Mouse (Mus musculus) lung, embryonic 14.5 days (tissue): ENCODE results near the gene 1700022I11Rik. TPM values are rescaled to one million over a fixed set of nuclear protein-coding genes. Genes with fewer than 3 reads are reported as not detected.
A peak's percentile ranks its signal among the peaks of the same experiment; 100 is the strongest.

Experiments used
- ATAC-seq: fragments of 200-750 bp; cut with Nextera tagmentation; 2 replicates; pipeline ENCODE4 v1.8.0; 2017; ENCODE audit warnings: mild to moderate bottlenecking, moderate TSS enrichment, moderate library complexity; ENCODE audit not compliant: insufficient read depth
- DNase-seq: peaks from one replicate; pipeline ENCODE4 v3.0.0-alpha.2; 2015
- H3K27ac ChIP-seq: fragments of 300-500 bp; sonication (generic); 2 replicates; pipeline ENCODE4 v1.5.1; 2014; ENCODE audit warnings: low read depth, mild to moderate bottlenecking, moderate library complexity
- H3K27me3 ChIP-seq: fragments of 300-500 bp; sonication (generic); 2 replicates; pipeline ENCODE4 v1.6.1; 2014; ENCODE audit warnings: low read length, control low read depth; ENCODE audit not compliant: insufficient read depth
- H3K36me3 ChIP-seq: fragments of 300-500 bp; sonication (generic); 2 replicates; pipeline ENCODE4 v1.6.1; 2014; ENCODE audit warnings: control low read depth; ENCODE audit not compliant: insufficient read depth
- H3K4me1 ChIP-seq: fragments of 300-500 bp; sonication (generic); 2 replicates; pipeline ENCODE4 v1.6.1; 2014; ENCODE audit warnings: antibody characterized with exemption, control low read depth; ENCODE audit not compliant: insufficient read depth
- H3K4me2 ChIP-seq: fragments of 300-500 bp; sonication (generic); 2 replicates; pipeline ENCODE4 v1.6.1; 2014; ENCODE audit warnings: mild to moderate bottlenecking
- H3K4me3 ChIP-seq: fragments of 300-500 bp; sonication (generic); 2 replicates; pipeline ENCODE4 v1.5.1; 2014; ENCODE audit warnings: low read depth, low read length
- H3K9ac ChIP-seq: fragments of 300-500 bp; sonication (generic); 2 replicates; pipeline ENCODE4 v1.6.1; 2014
- H3K9me3 ChIP-seq: fragments of 300-500 bp; sonication (generic); 2 replicates; pipeline ENCODE4 v1.6.1; 2016; ENCODE audit warnings: low read depth, low read length, control low read depth
- CTCF ChIP-seq: IDR thresholded peaks from 2 replicates; pipeline ENCODE4 v1.5.1; 2016; ENCODE audit warnings: antibody characterized with exemption, low read depth
- WGBS: fragments of 180-500 bp; shearing (Covaris S2); extraction: QIAGEN DNeasy Blood & Tissue Kit; methylation state at CpG from one replicate; pipeline ENCODE4 v1.1.7; 2014; 5-methylcytosine and 5-hydroxymethylcytosine counted together
- polyA plus RNA-seq: library from polyadenylated mRNA; unstranded; fragments of >200 nt; fragmentation: Nextera tagmentation; extraction: Ambion mirVana; gene quantifications from 2 replicates; pipeline ENCODE4 v1.2.1, GENCODE M21; 2014

The 1700022I11Rik gene
- polyA plus RNA-seq, 1 experiment from 2014 or later = 0.43 TPM

DNA sequence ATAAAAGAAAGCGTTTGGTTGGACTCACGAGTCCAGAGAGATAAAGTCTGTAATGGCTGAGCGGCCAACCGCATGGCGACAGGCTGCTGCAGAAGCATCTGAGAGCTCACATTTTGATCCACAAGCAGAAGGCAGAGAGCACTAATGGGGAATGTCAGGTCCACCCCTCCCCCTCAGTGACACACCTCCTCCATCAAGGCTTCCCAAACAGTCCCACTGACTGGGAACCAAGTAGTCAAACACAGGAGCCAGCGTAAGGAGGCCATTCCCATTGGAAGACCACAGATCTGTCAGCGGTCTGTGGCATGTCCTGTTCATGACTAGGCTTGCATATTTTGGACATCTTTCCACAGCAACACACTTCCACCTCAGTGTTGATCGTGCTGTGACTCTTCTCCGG, 40.5 kb upstream of the 1700022I11Rik start:
- no peaks in the 10 kb centered on the region for H3K36me3 ChIP-seq
- H3K4me3 ChIP-seq = no peak overlapping the region
- no peak overlapping the region for H3K4me2 ChIP-seq
- 88% methylated on average over 9 of the region's 9 CpGs for WGBS
- DNase-seq = no peak
- no peaks in the 10 kb centered on the region for H3K4me1 ChIP-seq
- H3K27ac ChIP-seq = no peak overlapping the region
- TF ChIP-seq CTCF = no peak
- H3K9me3 ChIP-seq = no peaks in the 10 kb centered on the region
- no peak for ATAC-seq
- H3K27me3 ChIP-seq = no peaks in the 10 kb centered on the region
- no peak overlapping the region for H3K9ac ChIP-seq

- no peak for ATAC-seq
Measured at GRCm38 (mm10) chr4:42932229-42932969, 37.0 kb upstream of the 1700022I11Rik start.

GRCm38 (mm10) chr4:42933630-42934029, 35.8 kb upstream of the 1700022I11Rik start:
- 3% methylated on average over 22 of the region's 22 CpGs for WGBS
- DNase-seq (peak; percentile 72), ATAC-seq (0 out of 2 replicates have a peak, but pooled peaks have one; percentile 56)
- Histone ChIP-seq H3K4me2 (peak overlapping the region; percentile 45), H3K27me3 (no peaks in the 10 kb centered on the region), H3K9ac (no peak overlapping the region), H3K36me3 (no peaks in the 10 kb centered on the region), H3K4me3 (no peak overlapping the region), H3K27ac (no peak overlapping the region), H3K9me3 (no peaks in the 10 kb centered on the region), H3K4me1 (no peaks in the 10 kb centered on the region)
- TF ChIP-seq CTCF = peak; percentile 35; the same call in 1 of the 2 replicates

More at GRCm38 (mm10) chr4:42932229-42932969, 37.0 kb upstream of the 1700022I11Rik start:
- Histone ChIP-seq H3K4me2 (no peak overlapping the region), H3K27me3 (no peaks in the 10 kb centered on the region), H3K27ac (no peak overlapping the region), H3K9me3 (no peaks in the 10 kb centered on the region), H3K36me3 (no peaks in the 10 kb centered on the region), H3K4me3 (no peak overlapping the region), H3K9ac (no peak overlapping the region), H3K4me1 (no peaks in the 10 kb centered on the region)
- WGBS = 58% methylated on average over 8 of the region's 8 CpGs
- DNase-seq = no peak
- no peak for TF ChIP-seq CTCF

DNA sequence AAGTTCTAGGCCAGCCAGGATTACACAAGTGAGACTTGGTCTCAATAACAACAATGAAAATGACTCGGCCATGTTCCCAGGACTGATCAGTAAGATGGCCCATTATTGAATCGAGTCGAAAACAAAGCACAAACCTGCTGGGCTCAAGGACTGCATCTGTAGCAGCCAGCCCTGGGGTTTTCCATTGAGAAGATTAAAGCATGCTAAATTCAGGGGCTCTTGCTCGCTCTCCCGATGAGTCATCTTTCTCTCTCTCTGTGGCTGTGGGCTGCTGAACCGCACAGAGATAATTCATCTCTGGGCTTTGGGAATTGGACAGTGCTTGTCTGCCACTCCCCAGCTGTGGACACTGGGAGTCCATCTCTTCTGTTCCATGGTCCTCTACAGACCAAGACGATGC, 28.0 kb upstream of the 1700022I11Rik start:
- Histone ChIP-seq H3K4me2 (no peak overlapping the region), H3K9ac (no peak overlapping the region), H3K4me3 (no peak overlapping the region), H3K27me3 (no peaks in the 10 kb centered on the region), H3K4me1 (no peaks in the 10 kb centered on the region), H3K36me3 (no peaks in the 10 kb centered on the region), H3K27ac (no peak overlapping the region), H3K9me3 (no peaks in the 10 kb centered on the region)
- TF ChIP-seq CTCF = no peak
- 76% methylated on average over 7 of the region's 7 CpGs for WGBS
- DNase-seq (no peak), ATAC-seq (no peak)

DNA sequence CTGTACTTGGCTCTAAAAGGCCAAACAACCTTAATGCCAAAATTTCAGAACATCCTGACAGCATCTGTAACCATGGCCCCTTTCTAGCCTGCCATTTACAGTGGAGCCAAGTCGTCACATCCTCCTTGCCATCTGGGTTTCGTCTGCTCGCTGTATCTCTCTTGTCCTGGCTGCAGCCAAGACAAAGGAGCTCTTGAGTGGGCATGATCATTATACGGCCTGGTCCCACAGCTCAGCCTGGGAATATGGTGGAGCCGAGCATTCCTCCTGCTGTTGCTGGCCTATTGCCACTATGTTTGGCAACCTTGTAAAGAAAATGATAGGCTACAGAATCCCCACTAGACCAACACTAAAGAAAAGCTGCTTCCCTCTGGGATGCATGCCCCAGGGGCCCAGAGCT, 26.1 kb upstream of the 1700022I11Rik start:
- H3K4me3 ChIP-seq = no peak overlapping the region
- no peaks in the 10 kb centered on the region for H3K9me3 ChIP-seq
- 69% methylated on average over 5 of the region's 5 CpGs for WGBS
- no peak for TF ChIP-seq CTCF
- DNase-seq (peak; percentile 32), ATAC-seq (no peak)
- H3K27me3 ChIP-seq = no peaks in the 10 kb centered on the region
- no peak overlapping the region for H3K27ac ChIP-seq
- no peaks in the 10 kb centered on the region for H3K4me1 ChIP-seq
- no peaks in the 10 kb centered on the region for H3K36me3 ChIP-seq
- H3K4me2 ChIP-seq = no peak overlapping the region
- no peak overlapping the region for H3K9ac ChIP-seq

- Histone ChIP-seq H3K4me3 (no peak overlapping the region), H3K4me1 (no peaks in the 10 kb centered on the region), H3K27me3 (no peaks in the 10 kb centered on the region), H3K9me3 (no peaks in the 10 kb centered on the region), H3K27ac (no peak overlapping the region), H3K36me3 (no peaks in the 10 kb centered on the region), H3K9ac (no peak overlapping the region), H3K4me2 (no peak overlapping the region)
- ATAC-seq = no peak
- TF ChIP-seq CTCF = no peak
- 73% methylated on average over 9 of the region's 9 CpGs for WGBS
- DNase-seq = no peak
Measured at GRCm38 (mm10) chr4:42944185-42944584, 25.2 kb upstream of the 1700022I11Rik start.

DNA sequence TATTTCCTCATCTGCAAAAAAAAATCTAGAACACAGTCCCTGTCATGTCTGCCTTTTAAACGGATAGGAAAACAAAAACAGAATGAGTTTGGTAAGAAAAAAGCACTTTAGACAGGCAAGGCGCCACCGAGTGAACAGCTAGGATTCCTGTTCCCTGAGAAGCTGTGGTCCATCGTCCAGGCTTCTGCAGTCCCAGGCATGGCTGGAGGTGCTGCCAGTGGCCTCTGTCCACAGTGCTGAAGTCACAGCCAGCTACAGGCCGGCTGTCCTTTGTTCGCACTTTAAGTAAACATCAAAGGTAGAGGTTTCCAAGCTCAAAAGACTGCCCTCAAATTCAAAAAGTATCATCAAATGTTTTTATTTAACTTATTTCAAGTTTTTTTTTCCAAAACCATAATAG, 24.4 kb upstream of the 1700022I11Rik start:
- ATAC-seq (no peak), DNase-seq (peak; percentile 85)
- H3K4me1 ChIP-seq = no peaks in the 10 kb centered on the region
- TF ChIP-seq CTCF = no peak
- no peaks in the 10 kb centered on the region for H3K27me3 ChIP-seq
- H3K4me3 ChIP-seq = no peak overlapping the region
- no peaks in the 10 kb centered on the region for H3K36me3 ChIP-seq
- H3K4me2 ChIP-seq = no peak overlapping the region
- WGBS = 4% methylated on average over 6 of the region's 6 CpGs
- no peak overlapping the region for H3K9ac ChIP-seq
- H3K9me3 ChIP-seq = no peaks in the 10 kb centered on the region
- H3K27ac ChIP-seq = no peak overlapping the region
